Mouse (Mus musculus): ENCODE measurements around the gene Peli1.

GRCm38 (mm10) chr11:21178343-21178742 is 87.3 kb downstream of the Peli1 start:
- TF ChIP-seq CTCF (conservative IDR thresholded peaks at IDR 0.05; ENCODE audit: low read length) (peak; percentile 27; the same call in 1 of the 2 replicates), NANOG (IDR thresholded peaks at IDR 0.05; ENCODE audit: borderline replicate concordance, low read length) (no peak)
